Mouse (Mus musculus) kidney, embryonic 15.5 days (tissue): ENCODE measurements around the gene Rnf141. TPM values are rescaled to one million over a fixed set of nuclear protein-coding genes. Genes with fewer than 3 reads are reported as not detected.
A peak's percentile ranks its signal among the peaks of the same experiment; 100 is the strongest.

ENCODE experiments used
- ATAC-seq: fragments of 200-750 bp; cut with Nextera tagmentation; replicated peaks from 2 replicates; pipeline ENCODE4 v1.8.0; 2017; ENCODE audit warnings: moderate TSS enrichment; ENCODE audit not compliant: low FRiP score
- H3K27ac ChIP-seq: fragments of 300-500 bp; sonication (generic); 2 replicates; pipeline ENCODE4 v1.5.1; 2015; ENCODE audit warnings: mild to moderate bottlenecking, inconsistent platforms
- H3K27me3 ChIP-seq: fragments of 300-500 bp; sonication (generic); 2 replicates; pipeline ENCODE4 v1.6.1; 2015; ENCODE audit warnings: inconsistent platforms
- H3K36me3 ChIP-seq: fragments of 300-500 bp; sonication (generic); 2 replicates; pipeline ENCODE4 v1.6.1; 2015; ENCODE audit warnings: inconsistent platforms
- H3K4me1 ChIP-seq: fragments of 300-500 bp; sonication (generic); 2 replicates; pipeline ENCODE4 v1.6.1; 2015; ENCODE audit warnings: inconsistent platforms
- H3K4me2 ChIP-seq: fragments of 300-500 bp; sonication (generic); 2 replicates; pipeline ENCODE4 v1.6.1; 2015; ENCODE audit warnings: moderate library complexity, mild to moderate bottlenecking, inconsistent platforms
- H3K4me3 ChIP-seq: fragments of 300-500 bp; sonication (generic); replicated peaks from 2 replicates; pipeline ENCODE4 v1.5.1; 2015; ENCODE audit warnings: mild to moderate bottlenecking, inconsistent platforms
- H3K9ac ChIP-seq: fragments of 300-500 bp; sonication (generic); 2 replicates; pipeline ENCODE4 v1.6.1; 2015; ENCODE audit warnings: mild to moderate bottlenecking, inconsistent platforms
- H3K9me3 ChIP-seq: fragments of 300-500 bp; sonication (generic); replicated peaks from 2 replicates; pipeline ENCODE4 v1.6.1; 2016; ENCODE audit warnings: inconsistent platforms
- WGBS: fragments of 180-500 bp; shearing (Covaris S2); methylation state at CpG from one replicate; pipeline ENCODE4 v1.1.7; 2015; ENCODE audit warnings: mixed read lengths; 5-methylcytosine and 5-hydroxymethylcytosine counted together
- polyA plus RNA-seq: library from polyadenylated mRNA; unstranded; fragments of >200 nt; fragmentation: Nextera tagmentation; extraction: Ambion mirVana; gene quantifications from 2 replicates; pipeline ENCODE4 v1.2.1, GENCODE M21; 2015

The Rnf141 gene
- polyA plus RNA-seq, 1 experiment from 2014 or later: 30.8 TPM

DNA sequence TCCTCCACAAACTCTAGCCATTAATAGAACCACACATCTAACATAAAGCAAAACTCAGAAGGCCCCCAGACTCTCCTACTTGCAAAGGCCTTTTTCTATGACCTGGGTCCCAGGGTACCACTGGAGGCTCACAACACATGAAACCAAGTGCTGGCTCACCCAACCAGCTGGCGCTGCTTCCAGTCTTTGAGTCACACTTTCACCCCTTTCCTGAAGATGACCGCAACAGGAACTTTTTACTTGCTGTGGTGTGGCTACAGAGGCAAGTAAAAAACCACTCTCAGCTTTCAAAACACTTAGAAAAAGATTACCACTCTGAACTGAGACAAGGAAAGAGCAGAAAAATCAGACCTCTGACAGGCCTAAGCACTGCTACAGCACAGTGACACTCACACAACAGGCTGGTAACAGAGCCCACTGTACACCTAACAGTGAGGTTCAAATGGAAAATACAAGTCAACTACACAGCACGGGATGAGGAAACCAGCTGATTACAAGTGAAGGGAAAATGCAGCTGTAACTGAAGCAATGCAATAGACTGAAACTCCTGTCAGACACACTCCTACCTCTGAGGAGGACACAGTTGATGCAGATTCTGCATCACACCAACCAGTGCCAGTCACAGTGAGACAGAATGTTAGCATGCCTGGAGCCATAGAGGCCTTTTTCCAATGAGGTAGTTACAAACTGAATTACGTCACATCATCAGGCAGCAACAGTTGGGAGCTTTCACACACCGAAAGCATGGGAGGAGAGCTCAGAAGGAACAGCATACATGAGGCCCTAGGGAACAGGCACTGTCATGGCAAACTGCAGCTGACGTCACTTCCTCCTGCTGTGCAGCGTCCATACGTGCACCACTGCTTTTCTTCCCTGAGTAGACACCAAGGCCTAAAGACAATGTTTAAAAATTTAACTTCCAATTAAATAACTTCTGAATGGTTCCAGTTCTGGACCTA is 20.0 kb downstream of the Rnf141 start:
- H3K36me3 ChIP-seq: peaks cover 63% of the 10 kb centered on the region
- WGBS: 75% methylated on average over 8 of the region's 8 CpGs
- H3K4me1 ChIP-seq: peaks cover 22% of the 10 kb centered on the region
- no peak overlapping the region for H3K27ac ChIP-seq
- H3K27me3 ChIP-seq: no peaks in the 10 kb centered on the region
- H3K9ac ChIP-seq: no peak overlapping the region
- ATAC-seq: no peak
- no peak overlapping the region for H3K4me2 ChIP-seq
- no peaks in the 10 kb centered on the region for H3K9me3 ChIP-seq
- H3K4me3 ChIP-seq: no peak overlapping the region

DNA sequence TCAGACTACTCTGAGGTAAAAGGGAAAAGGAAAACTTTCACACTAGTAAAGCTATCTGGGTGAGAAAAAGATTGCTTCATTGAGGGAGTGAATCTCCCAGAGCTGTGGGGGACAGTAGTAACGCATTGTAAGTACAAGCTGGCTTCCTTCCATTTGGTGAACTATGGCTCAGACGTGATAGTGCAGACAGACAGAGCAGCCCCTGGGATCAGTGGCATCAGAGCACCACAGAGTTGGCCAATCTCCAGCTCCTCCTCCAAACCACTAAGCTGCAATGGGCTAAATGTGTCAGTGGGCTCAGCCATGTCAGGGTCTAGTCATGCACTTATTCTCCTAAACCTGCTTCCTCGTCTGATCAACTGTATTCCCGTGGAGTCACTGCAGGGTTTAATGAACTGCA is 20.7 kb downstream of the Rnf141 start:
- H3K4me2 ChIP-seq: no peak overlapping the region
- WGBS: 60% methylated on average over 4 of the region's 4 CpGs
- no peak overlapping the region for H3K27ac ChIP-seq
- H3K4me1 ChIP-seq: peaks cover 26% of the 10 kb centered on the region
- H3K36me3 ChIP-seq: peaks cover 56% of the 10 kb centered on the region
- no peaks in the 10 kb centered on the region for H3K9me3 ChIP-seq
- no peaks in the 10 kb centered on the region for H3K27me3 ChIP-seq
- no peak overlapping the region for H3K4me3 ChIP-seq
- no peak overlapping the region for H3K9ac ChIP-seq
- ATAC-seq: no peak

DNA sequence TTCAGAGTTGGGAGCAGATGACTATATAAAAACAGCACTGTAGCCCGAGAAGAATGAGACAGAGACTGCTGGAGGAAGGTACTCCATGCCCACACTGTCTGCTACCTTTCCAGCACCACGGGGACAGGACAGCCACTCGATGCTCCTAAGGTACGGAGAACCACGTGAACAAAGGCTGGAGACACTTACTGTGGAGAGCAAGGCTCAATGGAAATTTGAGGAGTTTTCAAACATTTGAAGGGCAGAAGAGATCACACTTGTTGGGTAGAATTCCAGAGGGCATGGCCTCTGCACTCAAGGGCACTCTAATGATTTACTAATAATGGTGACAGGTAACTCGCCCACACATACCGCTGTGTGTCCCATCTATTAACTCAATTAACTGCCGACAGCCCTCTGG is 21.2 kb downstream of the Rnf141 start:
- ATAC-seq: no peak
- Histone ChIP-seq H3K36me3 (peaks cover 51% of the 10 kb centered on the region), H3K27me3 (no peaks in the 10 kb centered on the region), H3K9ac (no peak overlapping the region), H3K9me3 (no peaks in the 10 kb centered on the region), H3K27ac (no peak overlapping the region), H3K4me2 (no peak overlapping the region), H3K4me3 (no peak overlapping the region), H3K4me1 (peaks cover 29% of the 10 kb centered on the region)
- 33% methylated on average over 8 of the region's 8 CpGs for WGBS

DNA sequence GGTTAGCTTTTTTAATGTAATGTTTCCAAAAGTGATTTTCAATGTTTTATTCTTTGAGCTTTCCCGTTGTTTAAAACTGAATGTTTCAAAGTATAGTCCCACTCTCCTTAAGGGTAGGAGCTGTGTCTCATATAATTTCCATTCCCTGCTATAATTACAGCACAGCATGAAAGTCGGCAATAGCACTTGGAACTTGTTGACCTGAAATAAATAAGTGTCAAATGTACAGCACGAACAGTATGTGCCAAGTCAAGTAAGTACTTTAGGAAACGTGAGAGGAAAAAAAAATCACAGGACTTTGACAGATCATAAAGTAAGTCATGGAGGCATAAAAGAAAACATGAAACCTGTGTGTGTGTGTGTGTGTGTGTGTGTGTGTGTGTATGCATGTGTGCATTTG is 22.2 kb downstream of the Rnf141 start:
- Histone ChIP-seq H3K27ac (peak overlapping the region; percentile 20; the same call in 1 of the 2 replicates), H3K4me3 (no peak overlapping the region), H3K9ac (no peak overlapping the region), H3K36me3 (peaks cover 50% of the 10 kb centered on the region), H3K27me3 (no peaks in the 10 kb centered on the region), H3K9me3 (no peaks in the 10 kb centered on the region), H3K4me2 (no peak overlapping the region), H3K4me1 (peaks cover 29% of the 10 kb centered on the region)
- no peak for ATAC-seq
- 32% methylated on average over 4 of the region's 4 CpGs for WGBS

DNA sequence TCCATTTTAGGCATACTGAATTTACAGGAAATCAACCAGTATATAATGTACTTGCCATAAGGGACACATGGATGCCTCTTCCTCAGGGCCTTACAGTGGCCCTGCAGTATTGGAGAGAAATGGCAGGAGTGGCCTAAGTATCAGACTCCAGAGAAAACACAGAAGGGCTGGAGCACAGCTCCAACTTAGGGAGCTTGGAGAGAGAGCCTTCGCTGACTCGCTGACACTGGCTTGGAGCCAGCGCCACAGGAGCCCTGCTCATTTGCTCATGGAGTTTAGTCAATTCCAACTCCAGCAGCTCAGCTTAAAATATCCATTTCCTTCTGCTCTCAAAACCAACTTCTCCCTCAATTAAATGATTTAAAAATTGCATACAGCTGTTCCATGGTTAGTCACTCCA is 22.6 kb downstream of the Rnf141 start:
- H3K9ac ChIP-seq: no peak overlapping the region
- WGBS: 27% methylated on average over 3 of the region's 3 CpGs
- H3K4me1 ChIP-seq: peaks cover 29% of the 10 kb centered on the region
- H3K9me3 ChIP-seq: no peaks in the 10 kb centered on the region
- H3K4me3 ChIP-seq: no peak overlapping the region
- H3K36me3 ChIP-seq: peaks cover 48% of the 10 kb centered on the region
- no peaks in the 10 kb centered on the region for H3K27me3 ChIP-seq
- peak overlapping the region; percentile 70; the same call in 1 of the 2 replicates for H3K27ac ChIP-seq
- no peak overlapping the region for H3K4me2 ChIP-seq
- ATAC-seq: no peak

DNA sequence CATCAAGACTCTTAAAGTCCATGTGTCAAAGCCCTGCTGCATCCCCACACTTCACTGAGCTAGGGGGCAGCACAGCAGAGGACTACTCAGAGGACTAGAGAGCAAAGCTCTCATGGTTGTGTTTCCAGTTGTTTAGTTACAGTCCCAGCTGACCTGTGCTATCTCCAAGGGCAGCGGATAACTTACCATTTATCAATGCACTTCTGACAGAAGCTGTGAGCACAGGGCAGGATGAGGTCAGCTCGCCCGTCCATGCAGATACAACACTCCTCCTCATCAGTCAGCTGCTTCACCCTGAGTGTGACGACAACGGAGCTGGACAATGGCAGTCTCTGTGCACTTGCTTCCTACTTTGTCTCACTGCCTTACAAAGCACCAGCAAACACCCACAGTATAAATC is 23.2 kb downstream of the Rnf141 start:
- peaks cover 29% of the 10 kb centered on the region for H3K4me1 ChIP-seq
- 0 out of 2 replicates have a peak overlapping the region, but pooled peaks have one; percentile 70 for H3K27ac ChIP-seq
- H3K4me3 ChIP-seq: no peak overlapping the region
- 19% methylated on average over 5 of the region's 5 CpGs for WGBS
- no peak overlapping the region for H3K4me2 ChIP-seq
- H3K36me3 ChIP-seq: peaks cover 42% of the 10 kb centered on the region
- no peaks in the 10 kb centered on the region for H3K9me3 ChIP-seq
- no peak overlapping the region for H3K9ac ChIP-seq
- ATAC-seq: no peak; the same call in 1 of the 2 replicates
- H3K27me3 ChIP-seq: no peaks in the 10 kb centered on the region

DNA sequence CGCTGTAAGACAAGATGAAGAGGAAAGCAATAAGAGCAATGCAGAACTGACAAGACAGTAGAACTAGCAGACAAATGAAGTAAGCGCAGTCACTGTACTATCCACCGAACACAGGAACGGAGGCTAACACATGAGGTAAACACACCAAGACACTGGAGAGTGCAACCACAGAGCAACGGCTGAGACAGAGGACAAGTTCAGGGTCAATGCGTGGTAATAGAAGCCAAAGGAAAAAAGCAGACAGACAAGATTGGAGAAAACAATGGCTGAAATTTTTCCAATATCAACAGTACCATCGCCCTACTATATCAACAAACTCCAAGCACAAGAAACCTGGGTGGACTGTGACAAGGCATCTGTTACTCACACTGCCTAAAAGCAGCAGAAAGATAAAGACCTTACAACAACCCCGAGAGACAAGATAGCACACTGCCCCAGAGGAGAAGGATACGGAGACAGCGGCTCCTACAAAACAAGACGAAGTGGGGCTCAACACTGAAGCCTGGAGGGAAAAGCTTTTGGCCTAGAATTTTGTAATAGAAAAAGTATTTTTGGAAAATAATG is 25.4 kb downstream of the Rnf141 start:
- no peaks in the 10 kb centered on the region for H3K27me3 ChIP-seq
- no peak for ATAC-seq
- H3K27ac ChIP-seq: no peak overlapping the region
- WGBS: 77% methylated on average over 11 of the region's 11 CpGs
- H3K4me2 ChIP-seq: no peak overlapping the region
- H3K4me1 ChIP-seq: peaks cover 29% of the 10 kb centered on the region
- H3K9me3 ChIP-seq: no peaks in the 10 kb centered on the region
- H3K4me3 ChIP-seq: no peak overlapping the region
- H3K36me3 ChIP-seq: peaks cover 26% of the 10 kb centered on the region
- H3K9ac ChIP-seq: no peak overlapping the region

DNA sequence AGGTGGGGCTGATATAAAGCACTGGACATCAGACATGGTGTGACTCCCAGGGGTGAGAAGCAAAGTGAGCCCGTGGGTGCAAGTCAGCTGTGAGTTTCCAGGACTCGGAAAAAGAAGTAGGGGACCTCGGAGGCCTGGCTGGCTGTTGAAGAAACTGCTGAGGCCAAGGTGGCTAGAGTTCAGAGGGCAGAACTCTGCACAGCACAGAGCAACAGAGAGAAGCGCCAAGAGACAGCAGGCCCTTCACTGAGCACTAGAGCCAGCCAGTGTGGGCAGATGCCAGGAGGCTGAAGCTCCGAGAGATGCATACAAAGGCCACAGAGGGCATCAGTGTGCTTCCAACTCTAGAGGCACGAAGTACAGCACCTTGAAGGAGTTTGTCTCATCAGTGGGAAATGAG is 26.1 kb downstream of the Rnf141 start:
- WGBS: 69% methylated on average over 6 of the region's 6 CpGs
- H3K9me3 ChIP-seq: no peaks in the 10 kb centered on the region
- H3K27ac ChIP-seq: no peak overlapping the region
- no peaks in the 10 kb centered on the region for H3K27me3 ChIP-seq
- no peak overlapping the region for H3K4me3 ChIP-seq
- no peak for ATAC-seq
- peaks cover 21% of the 10 kb centered on the region for H3K36me3 ChIP-seq
- H3K4me1 ChIP-seq: peaks cover 23% of the 10 kb centered on the region
- no peak overlapping the region for H3K4me2 ChIP-seq
- H3K9ac ChIP-seq: no peak overlapping the region

DNA sequence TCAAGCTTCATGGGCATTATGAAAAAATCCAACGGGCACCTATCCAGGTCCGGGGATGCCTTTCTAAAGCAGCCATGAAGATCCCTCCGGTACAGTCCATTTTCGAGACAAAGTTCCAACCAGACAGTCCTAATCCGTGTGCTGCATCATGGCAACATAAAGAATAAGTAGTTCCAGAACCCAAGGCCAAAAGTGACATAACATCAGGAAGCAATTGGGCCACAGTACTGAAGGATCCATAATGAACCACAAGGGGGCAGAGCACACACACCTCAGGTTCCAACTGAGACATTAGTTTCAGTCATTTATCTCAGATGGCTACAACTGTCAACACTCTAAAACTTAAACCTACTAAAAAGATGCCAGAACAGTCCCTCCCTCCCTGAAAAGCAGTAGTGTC is 28.2 kb downstream of the Rnf141 start:
- peak; percentile 52; the same call in 1 of the 2 replicates for ATAC-seq
- Histone ChIP-seq H3K4me3 (no peak overlapping the region), H3K36me3 (peaks cover 28% of the 10 kb centered on the region; the same call in 1 of the 2 replicates), H3K9ac (no peak overlapping the region), H3K27ac (no peak overlapping the region), H3K27me3 (no peaks in the 10 kb centered on the region), H3K4me2 (no peak overlapping the region), H3K4me1 (peaks cover 9% of the 10 kb centered on the region), H3K9me3 (no peaks in the 10 kb centered on the region)
- WGBS: 67% methylated on average over 5 of the region's 5 CpGs

DNA sequence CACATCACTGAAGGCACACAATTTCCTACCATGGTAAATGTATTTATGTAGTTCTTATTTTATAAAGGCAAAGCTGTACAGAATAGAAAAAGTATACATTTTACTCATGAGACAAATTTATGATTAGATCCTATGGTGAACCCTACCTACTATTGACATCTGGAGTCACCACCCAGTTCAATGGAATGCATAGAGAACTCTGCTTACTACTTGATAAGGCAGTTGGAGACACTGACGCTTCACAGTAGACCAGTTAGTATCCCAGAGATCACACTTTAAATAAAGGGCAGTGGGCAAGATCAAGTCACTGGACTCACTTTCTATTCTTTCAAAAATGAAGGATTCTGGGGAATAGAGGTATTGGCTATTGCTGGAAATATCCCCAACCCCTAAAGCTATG is 30.3 kb downstream of the Rnf141 start:
- Histone ChIP-seq H3K4me2 (no peak overlapping the region), H3K4me3 (no peak overlapping the region), H3K27ac (no peak overlapping the region), H3K4me1 (0 out of 2 replicates have a peak, but pooled peaks cover 5% of the 10 kb centered on the region), H3K36me3 (peaks cover 28% of the 10 kb centered on the region; the same call in 1 of the 2 replicates), H3K9ac (no peak overlapping the region), H3K27me3 (no peaks in the 10 kb centered on the region), H3K9me3 (no peaks in the 10 kb centered on the region)
- ATAC-seq: no peak
- 83% methylated on average over 1 of the region's 1 CpGs for WGBS

DNA sequence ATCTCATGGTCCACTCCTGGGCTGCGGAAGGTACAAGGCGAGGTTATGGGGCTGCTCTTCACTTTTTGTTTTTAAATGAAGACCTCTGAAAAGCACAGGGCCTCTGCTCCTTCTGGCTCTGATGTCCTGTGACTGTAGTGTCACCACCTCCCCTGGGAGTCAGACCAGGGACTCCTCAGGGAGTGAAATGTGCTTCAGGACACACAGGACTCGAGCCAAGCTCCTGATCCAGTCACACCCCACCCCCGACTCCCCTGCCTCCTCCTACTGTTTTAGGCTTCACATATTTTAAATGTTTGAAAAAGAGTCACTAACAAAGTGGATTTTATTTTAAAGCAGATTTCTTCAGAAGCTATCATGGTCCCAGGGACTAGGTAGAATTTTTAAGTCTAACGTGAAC is 32.7 kb downstream of the Rnf141 start:
- Histone ChIP-seq H3K27ac (no peak overlapping the region), H3K4me3 (no peak overlapping the region), H3K9me3 (no peaks in the 10 kb centered on the region), H3K9ac (no peak overlapping the region), H3K4me1 (no peaks in the 10 kb centered on the region), H3K36me3 (peaks cover 26% of the 10 kb centered on the region; the same call in 1 of the 2 replicates), H3K27me3 (no peaks in the 10 kb centered on the region), H3K4me2 (no peak overlapping the region)
- 83% methylated on average over 5 of the region's 5 CpGs for WGBS
- ATAC-seq: no peak

DNA sequence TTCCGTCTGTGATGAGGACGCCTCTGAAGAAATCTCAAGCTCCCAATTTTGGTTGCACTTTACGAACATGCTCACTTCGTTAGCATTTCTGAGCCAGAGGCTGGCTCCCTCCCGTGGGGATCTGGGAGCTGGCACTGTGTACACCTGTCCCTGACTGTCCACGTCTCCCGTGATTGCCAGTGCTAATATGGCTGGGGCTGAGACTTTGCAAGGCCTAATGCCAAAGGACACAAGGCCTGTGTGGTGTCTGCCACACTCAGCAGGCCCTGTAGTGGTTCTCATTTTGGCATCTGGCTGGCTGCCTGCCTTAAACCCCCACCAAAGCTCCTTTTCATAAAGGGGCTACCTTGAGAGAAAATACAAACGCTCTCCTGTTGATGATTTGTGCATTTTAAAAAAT is 33.3 kb downstream of the Rnf141 start:
- no peaks in the 10 kb centered on the region for H3K27me3 ChIP-seq
- no peak overlapping the region for H3K4me2 ChIP-seq
- no peak overlapping the region for H3K27ac ChIP-seq
- no peak overlapping the region for H3K9ac ChIP-seq
- H3K4me3 ChIP-seq: no peak overlapping the region
- H3K36me3 ChIP-seq: peaks cover 26% of the 10 kb centered on the region; the same call in 1 of the 2 replicates
- no peaks in the 10 kb centered on the region for H3K4me1 ChIP-seq
- 89% methylated on average over 8 of the region's 8 CpGs for WGBS
- H3K9me3 ChIP-seq: no peaks in the 10 kb centered on the region
- no peak for ATAC-seq
